Mouse (Mus musculus) testis, postnatal 10 days (tissue): ENCODE results near the gene Dhx29.

Experiments
- DNase-seq: peaks from one replicate; pipeline ENCODE4 v3.0.0; 2021; ENCODE audit warnings: low spot score

Dhx29 gene

GRCm38 (mm10) chr13:112927287-112928001, at the start of gene Dhx29, which contains the start of gene Mtrex:
Gene Dhx29, plus strand, starts transcription at chr13:112927454.
Gene Mtrex, minus strand, starts transcription at chr13:112927398.
- DNase-seq: peak; percentile 99

DNA sequence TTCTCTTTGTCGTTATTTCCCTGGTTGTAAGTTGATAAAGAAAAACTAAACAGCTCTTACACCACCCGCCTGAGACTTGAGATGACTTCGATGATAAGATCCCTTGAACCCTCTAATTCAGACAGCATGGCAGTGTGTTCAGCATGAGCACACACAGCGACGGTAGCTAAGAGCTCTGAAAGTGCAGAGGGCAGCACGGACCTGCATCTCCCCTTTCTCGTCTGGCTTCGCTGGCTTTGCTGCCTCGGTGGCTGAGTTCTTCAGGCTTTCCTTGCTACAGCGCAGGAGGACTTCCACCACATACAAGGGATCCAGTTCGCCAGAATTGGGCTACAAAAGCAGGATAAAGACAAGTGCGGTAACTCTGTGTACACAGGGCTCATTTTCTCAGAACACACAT, 40.0 kb upstream of the Dhx29 start:
- no peak for DNase-seq

GRCm38 (mm10) chr13:112902176-112902575, 25.1 kb upstream of the Dhx29 start:
- no peak for DNase-seq

GRCm38 (mm10) chr13:112909663-112910062, 17.6 kb upstream of the Dhx29 start:
- no peak for DNase-seq

DNA sequence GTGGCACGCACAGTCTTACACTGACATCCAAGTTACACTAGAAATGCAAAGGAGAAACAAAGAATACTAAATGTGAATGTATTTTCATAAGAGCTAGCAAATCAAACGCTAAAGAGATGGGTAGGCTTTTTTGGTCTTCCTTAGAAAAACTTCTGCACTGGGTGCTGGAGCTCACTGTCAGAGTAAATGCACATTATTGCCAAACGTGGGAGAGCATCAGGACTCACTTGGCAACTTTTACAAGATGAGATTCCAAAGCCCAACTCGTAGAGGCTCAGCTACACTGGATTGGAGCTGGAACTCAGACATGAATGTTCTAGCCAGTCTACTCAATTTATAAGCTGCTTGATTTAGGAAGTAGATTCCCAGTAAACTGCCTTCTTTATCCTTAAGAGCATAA, 16.8 kb upstream of the Dhx29 start:
- no peak for DNase-seq

- no peak for DNase-seq
These were observed 8.0 kb upstream of the Dhx29 start for GRCm38 (mm10) chr13:112919141-112919865.

GRCm38 (mm10) chr13:112920906-112921305, 6.3 kb upstream of the Dhx29 start:
- no peak for DNase-seq

DNA sequence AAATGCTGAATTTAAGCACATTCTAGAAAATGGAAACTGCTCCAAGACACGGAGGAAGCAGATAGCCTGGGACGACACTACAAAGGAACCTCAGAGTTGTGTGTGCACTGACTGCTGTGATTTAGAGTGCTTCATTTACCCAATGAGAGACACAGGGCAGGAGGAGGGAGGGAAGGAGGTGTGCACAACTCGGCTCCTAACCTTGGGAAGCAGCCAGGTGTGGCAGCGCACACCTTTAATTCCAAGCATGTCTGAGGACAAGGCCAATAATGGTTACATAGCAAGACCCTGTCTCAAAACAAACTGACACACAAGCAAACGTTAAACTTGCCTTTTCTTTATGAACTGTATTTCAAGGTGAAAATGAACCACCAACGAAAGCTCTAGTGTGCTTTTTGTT, 2.0 kb upstream of the Dhx29 start:
- no peak for DNase-seq

DNA sequence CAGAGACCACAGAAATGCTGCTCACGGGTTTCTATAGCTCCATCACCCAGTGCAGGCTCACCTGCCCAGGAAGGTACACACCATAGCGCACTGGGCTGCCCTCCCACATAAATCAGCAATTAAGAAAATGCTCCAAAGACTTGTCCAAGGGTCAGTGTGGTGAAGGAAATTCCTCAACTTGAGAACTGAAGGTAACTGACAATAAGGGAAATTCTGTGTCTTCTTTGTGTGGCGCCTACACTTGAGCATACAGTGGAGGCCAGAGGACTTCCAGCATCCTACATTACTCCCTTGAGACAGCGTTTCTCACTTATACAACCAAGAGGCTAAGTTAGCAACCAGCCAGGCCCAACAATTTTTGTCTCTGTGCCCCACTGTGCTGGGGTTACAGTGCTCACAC, 1.3 kb upstream of the Dhx29 start:
- no peak for DNase-seq

GRCm38 (mm10) chr13:112926796-112927195, 458 bp upstream of the Dhx29 start:
- DNase-seq: peak; percentile 54

DNA sequence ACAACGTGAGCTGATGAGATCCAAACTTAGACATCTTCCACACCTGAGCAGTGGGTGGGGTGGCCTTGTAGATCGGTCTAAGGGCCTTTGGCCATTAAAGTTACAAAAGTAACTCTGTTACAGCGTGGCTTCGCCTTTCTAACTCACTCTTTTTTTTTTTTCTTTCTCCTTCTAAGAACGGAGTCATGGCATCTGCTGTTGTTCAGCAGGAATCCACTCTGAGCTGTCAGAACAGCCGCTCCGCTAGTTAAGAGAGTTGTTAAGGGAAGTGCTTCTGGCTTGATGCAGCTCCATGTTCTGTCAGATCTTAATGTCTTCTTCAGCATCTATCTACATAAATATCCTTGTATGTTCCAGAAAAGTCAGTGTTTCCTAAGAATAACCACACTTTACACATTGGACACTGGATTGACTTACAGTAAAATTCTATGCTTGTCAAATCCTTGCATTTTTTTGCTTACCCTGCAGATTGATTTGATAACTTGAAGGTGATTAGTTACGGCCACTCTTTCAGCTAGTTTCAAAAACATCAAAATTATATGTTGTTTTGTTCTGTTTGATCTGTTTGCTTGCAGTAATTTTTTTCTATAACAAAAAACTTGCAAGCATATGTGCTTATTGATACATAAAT, 899 bp downstream of the Dhx29 start:
- DNase-seq: no peak

- DNase-seq: no peak
These were observed 10.9 kb downstream of the Dhx29 start for GRCm38 (mm10) chr13:112938130-112938529.

GRCm38 (mm10) chr13:112941879-112942330, 14.7 kb downstream of the Dhx29 start:
- DNase-seq: no peak

DNA sequence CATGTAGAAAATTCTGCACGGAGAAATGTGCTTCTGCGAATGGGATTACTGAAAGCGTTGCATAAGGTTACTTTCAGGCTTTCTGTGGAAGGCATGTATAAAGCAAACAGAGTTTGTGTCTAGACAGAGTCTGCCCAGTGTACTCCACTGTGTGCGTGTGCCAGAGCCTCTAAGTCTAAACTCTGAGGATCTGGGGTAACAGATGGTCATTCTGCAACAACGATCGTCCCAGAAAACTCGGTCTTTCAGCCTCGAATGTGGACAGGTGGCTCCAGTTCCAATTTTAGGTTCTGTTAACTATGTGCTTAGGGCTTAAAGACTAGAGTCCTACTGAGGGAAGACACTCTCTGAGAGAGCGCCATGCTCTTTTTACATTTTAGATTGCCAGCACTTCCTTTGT, 18.1 kb downstream of the Dhx29 start:
- DNase-seq: peak; percentile 11

DNA sequence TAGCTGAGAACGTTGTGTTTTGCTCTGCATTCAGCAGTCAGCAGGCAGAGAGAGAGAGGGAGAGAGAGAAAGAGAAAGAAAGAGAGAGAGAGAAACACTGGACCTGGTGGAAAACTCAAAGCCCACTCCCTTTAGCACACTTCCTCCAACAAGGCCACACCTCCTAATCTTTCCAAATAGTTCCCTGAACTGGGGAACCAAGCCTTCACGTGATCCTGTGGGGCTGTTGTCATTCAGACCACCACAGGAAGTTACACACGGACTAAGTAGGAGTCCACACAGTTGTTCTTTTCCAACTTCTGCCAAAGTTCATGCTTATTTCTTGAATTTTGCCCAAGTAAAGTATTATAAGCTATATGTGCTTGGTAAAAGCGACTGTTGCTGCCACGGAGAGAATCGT, 18.6 kb downstream of the Dhx29 start:
- DNase-seq: peak; percentile 2

DNA sequence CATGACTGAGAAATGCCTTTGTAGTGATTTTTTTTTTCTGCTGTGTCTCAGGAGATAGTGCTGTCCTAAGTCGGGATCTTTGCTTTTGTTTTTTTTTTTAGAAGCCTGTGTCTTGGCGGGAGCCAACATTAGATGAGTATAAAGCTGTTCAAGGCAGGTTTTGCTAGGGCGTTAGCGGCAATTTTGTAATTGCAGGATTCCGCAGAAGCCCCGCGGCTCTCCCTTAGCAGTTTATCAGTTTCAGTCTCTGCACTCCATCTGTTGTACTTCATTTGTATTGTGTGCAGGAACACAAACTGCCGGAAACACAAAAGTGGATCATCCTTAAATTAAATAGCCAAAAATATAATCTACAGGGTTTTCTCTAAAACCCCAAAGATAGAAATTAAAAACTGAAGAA, 26.8 kb downstream of the Dhx29 start:
- no peak for DNase-seq

GRCm38 (mm10) chr13:112963081-112963480, 35.8 kb downstream of the Dhx29 start:
- no peak for DNase-seq

GRCm38 (mm10) chr13:112964421-112964820, 37.2 kb downstream of the Dhx29 start:
- DNase-seq: no peak

GRCm38 (mm10) chr13:112967267-112967666, 40.0 kb downstream of the Dhx29 start:
- DNase-seq: no peak

GRCm38 (mm10) chr13:112976720-112977119, 49.5 kb downstream of the Dhx29 start:
- no peak for DNase-seq

GRCm38 (mm10) chr13:112985605-112986450, 58.6 kb downstream of the Dhx29 start:
- DNase-seq: peak; percentile 43

DNA sequence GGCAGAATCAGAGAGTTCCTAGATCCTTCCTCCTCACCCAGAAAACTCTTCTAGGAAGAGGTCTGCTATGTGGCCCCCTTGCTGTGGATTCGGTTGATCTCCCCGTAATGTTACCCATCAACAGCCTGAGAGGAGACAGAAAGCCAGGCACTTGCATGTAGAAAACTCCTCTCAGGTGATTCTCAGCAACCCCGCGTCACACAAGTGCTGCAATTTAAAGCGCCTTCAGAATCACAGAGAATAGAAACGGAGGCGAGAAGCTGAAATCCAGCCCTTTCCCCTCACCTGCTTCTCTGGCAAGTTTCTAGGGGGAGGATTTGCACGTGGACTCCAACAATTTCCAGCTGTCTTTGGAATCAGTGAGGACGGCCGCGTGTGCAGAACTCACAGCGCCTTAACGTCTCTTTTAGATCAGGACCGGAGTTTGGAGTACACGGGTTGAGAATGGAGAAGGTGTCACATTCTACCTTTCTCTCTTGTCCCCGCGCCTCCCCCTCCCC, 59.2 kb downstream of the Dhx29 start:
- no peak for DNase-seq
